Mouse (Mus musculus): ENCODE measurements around the gene Ndrg3. TPM values are rescaled to one million over a fixed set of nuclear protein-coding genes. Genes with fewer than 3 reads are reported as not detected.
A peak's percentile ranks its signal among the peaks of the same experiment; 100 is the strongest.

Ndrg3 gene
- polyA plus RNA-seq, 1 experiment from 2014 or later = 105 TPM

DNA sequence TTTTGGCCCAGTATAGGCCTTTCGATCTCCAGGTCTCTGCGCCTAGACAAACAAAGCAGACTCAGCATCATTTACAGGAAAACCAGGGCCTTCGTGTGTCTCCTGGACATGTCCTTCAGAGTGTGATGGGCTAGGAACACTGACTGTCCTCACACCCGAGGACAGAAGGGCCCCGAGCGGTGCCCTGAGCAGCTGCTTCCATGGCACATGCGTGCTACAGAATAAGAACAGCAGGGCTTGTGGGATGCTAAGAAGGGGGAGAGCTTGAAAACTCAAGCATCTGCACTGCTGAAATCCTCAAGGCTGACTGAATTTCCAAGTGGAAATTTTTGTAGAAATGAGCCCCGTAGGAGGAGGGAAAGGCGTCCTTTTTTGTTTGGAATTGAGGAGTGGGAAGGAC, 94.8 kb downstream of the Ndrg3 start:
- WGBS = 85% methylated on average over 9 of the region's 9 CpGs
- no peaks in the 10 kb centered on the region for H3K27me3 ChIP-seq (ENCODE audit: control insufficient read depth, insufficient read depth, low read length)
- H3K4me3 ChIP-seq (replicated peaks; ENCODE audit: low read depth, low read length) = no peak overlapping the region
- peaks cover 6% of the 10 kb centered on the region; the same call in 1 of the 2 replicates for H3K4me1 ChIP-seq (ENCODE audit: control insufficient read depth, insufficient read depth, low read length)
- no peak overlapping the region for H3K27ac ChIP-seq (replicated peaks; ENCODE audit: low read depth, low read length)
- no peak overlapping the region for H3K9ac ChIP-seq (replicated peaks; ENCODE audit: low read length)
- H3K36me3 ChIP-seq (ENCODE audit: control insufficient read depth, insufficient read depth, low read length) = no peaks in the 10 kb centered on the region
- no peaks in the 10 kb centered on the region for H3K9me3 ChIP-seq (ENCODE audit: control insufficient read depth, low read length)
- DNase-seq (no peak), ATAC-seq (ENCODE audit: low FRiP score, low TSS enrichment) (no peak)
- no peak overlapping the region for H3K4me2 ChIP-seq (ENCODE audit: low read length)

DNA sequence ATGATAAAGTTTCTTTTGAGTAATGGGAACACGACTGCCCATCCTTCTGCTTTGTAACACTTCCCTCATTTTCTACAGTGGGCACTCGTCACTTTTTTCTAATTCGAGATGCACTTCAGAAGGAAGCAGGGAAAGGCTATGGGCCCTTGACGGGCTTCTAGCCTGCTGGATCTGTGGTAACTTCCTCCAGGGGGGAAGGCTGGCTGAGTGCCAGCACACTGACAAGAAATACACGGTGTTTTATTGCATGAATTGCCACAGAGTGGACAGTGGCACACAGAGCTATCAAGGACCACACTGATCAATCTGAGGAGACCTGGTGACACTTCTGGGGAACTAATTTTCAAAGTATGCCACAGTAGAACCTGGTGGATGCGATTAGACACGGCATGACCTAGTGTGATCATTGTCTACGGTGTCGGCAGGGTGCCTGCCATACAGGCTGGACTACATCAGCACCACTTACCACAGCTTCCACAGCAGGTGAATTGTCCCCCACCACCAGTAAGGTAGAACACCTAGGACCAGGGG, 95.4 kb downstream of the Ndrg3 start:
- DNase-seq (no peak), ATAC-seq (ENCODE audit: low FRiP score, low TSS enrichment) (no peak)
- Histone ChIP-seq H3K4me1 (ENCODE audit: control insufficient read depth, insufficient read depth, low read length) (peaks cover 11% of the 10 kb centered on the region; the same call in 1 of the 2 replicates), H3K36me3 (ENCODE audit: control insufficient read depth, insufficient read depth, low read length) (no peaks in the 10 kb centered on the region), H3K9ac (replicated peaks; ENCODE audit: low read length) (no peak overlapping the region), H3K9me3 (ENCODE audit: control insufficient read depth, low read length) (no peaks in the 10 kb centered on the region), H3K27me3 (ENCODE audit: control insufficient read depth, insufficient read depth, low read length) (no peaks in the 10 kb centered on the region), H3K4me3 (replicated peaks; ENCODE audit: low read depth, low read length) (no peak overlapping the region), H3K4me2 (ENCODE audit: low read length) (no peak overlapping the region), H3K27ac (replicated peaks; ENCODE audit: low read depth, low read length) (no peak overlapping the region)
- 79% methylated on average over 9 of the region's 9 CpGs for WGBS

DNA sequence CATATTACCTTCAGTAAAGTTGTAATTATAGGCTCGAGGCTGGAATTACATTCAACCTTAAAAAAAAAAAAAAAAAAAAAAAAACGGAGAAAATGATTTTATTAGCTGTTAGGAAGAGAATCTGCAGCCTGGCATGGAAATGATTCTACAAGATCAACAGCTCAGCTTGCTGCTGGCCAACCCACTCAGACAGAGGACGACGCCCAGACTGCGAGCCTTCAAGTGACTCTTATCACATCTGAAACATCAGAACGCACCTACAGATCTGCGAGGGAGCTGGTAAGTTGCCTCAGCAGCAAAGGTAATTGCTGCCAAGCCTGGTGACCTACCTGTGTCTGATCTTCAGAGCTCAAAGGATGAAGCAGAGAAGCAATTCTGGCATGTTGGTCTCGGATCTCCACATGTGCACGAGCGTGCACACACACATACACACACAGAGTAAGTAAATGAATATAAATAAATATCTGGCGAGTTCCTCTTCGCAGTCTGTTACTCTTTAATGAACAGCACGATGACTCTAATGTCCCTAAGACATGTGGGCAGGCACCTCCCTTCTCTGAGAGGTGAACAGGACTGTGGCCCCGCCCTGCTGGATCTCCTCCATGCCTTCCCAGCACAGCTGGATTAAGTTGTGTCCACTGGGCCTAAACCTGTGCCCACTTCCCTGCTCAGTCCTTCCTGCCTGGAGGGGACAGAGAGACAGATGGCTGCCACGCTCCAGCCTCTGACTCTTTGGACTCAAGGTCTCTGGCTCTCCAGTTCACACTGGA, 97.2 kb downstream of the Ndrg3 start:
- no peaks in the 10 kb centered on the region for H3K27me3 ChIP-seq (ENCODE audit: control insufficient read depth, insufficient read depth, low read length)
- no peak overlapping the region for H3K4me2 ChIP-seq (ENCODE audit: low read length)
- ATAC-seq (ENCODE audit: low FRiP score, low TSS enrichment) (no peak), DNase-seq (no peak)
- WGBS = 84% methylated on average over 15 of the region's 15 CpGs
- H3K4me3 ChIP-seq (replicated peaks; ENCODE audit: low read depth, low read length) = no peak overlapping the region
- no peaks in the 10 kb centered on the region for H3K9me3 ChIP-seq (ENCODE audit: control insufficient read depth, low read length)
- H3K4me1 ChIP-seq (ENCODE audit: control insufficient read depth, insufficient read depth, low read length) = peaks cover 11% of the 10 kb centered on the region; the same call in 1 of the 2 replicates
- no peaks in the 10 kb centered on the region for H3K36me3 ChIP-seq (ENCODE audit: control insufficient read depth, insufficient read depth, low read length)
- H3K9ac ChIP-seq (replicated peaks; ENCODE audit: low read length) = no peak overlapping the region
- no peak overlapping the region for H3K27ac ChIP-seq (replicated peaks; ENCODE audit: low read depth, low read length)

DNA sequence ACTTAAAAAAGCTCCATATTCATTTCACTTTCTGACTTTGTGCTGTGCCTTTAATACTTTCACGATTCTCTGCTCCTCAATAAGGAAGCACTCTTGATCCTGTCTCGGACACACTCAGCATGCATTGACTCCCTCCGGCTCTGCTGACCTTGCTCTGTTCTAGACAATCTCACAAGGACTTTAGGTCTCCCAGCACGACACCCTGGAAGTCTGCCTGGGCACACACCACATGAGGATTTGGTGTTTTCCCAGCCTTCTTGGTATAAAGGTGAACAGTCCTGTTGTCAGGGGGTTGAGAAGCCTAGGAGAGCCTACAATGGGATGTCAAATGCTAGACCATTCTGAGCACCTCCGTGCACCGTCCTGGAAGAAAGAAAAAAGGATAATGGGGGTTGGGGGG, 99.0 kb downstream of the Ndrg3 start:
- no peak overlapping the region for H3K27ac ChIP-seq (replicated peaks; ENCODE audit: low read depth, low read length)
- ATAC-seq (ENCODE audit: low FRiP score, low TSS enrichment) = no peak

DNA sequence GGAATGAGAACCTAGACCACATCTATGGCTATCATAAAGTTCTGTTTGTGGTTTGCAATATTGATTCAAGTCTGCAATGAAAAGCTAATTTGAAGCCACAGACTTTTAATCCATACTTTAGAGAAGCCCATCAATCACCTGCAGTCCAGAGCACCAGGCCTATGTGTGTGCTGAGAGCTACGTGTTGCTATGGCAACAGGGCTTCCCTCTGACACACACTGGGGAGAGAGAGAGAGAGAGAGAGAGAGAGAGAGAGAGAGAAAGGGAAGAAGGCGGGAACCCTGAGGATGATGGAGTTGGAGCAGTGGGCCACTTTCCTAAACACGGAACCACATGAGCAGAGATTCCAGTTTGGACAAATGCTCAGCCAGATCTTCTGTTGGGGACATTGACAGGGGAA, 99.6 kb downstream of the Ndrg3 start:
- DNase-seq = peak; percentile 80
- H3K27ac ChIP-seq (replicated peaks; ENCODE audit: low read depth, low read length) = no peak overlapping the region
- no peaks in the 10 kb centered on the region for H3K27me3 ChIP-seq (ENCODE audit: control insufficient read depth, insufficient read depth, low read length)
- no peak for ATAC-seq (ENCODE audit: low FRiP score, low TSS enrichment)
- H3K4me3 ChIP-seq (replicated peaks; ENCODE audit: low read depth, low read length) = no peak overlapping the region
- H3K36me3 ChIP-seq (ENCODE audit: control insufficient read depth, insufficient read depth, low read length) = no peaks in the 10 kb centered on the region
- peaks cover 11% of the 10 kb centered on the region; the same call in 1 of the 2 replicates for H3K4me1 ChIP-seq (ENCODE audit: control insufficient read depth, insufficient read depth, low read length)
- no peak overlapping the region for H3K4me2 ChIP-seq (ENCODE audit: low read length)
- H3K9ac ChIP-seq (replicated peaks; ENCODE audit: low read length) = no peak overlapping the region
- WGBS = 16% methylated on average over 3 of the region's 3 CpGs
- no peaks in the 10 kb centered on the region for H3K9me3 ChIP-seq (ENCODE audit: control insufficient read depth, low read length)

More for the DNA sequence above, 99.0 kb downstream of the Ndrg3 start:
- Histone ChIP-seq H3K27me3 (ENCODE audit: control insufficient read depth, insufficient read depth, low read length) (no peaks in the 10 kb centered on the region), H3K4me3 (replicated peaks; ENCODE audit: low read depth, low read length) (no peak overlapping the region), H3K4me2 (ENCODE audit: low read length) (no peak overlapping the region), H3K36me3 (ENCODE audit: control insufficient read depth, insufficient read depth, low read length) (no peaks in the 10 kb centered on the region), H3K9ac (replicated peaks; ENCODE audit: low read length) (no peak overlapping the region), H3K4me1 (ENCODE audit: control insufficient read depth, insufficient read depth, low read length) (peaks cover 11% of the 10 kb centered on the region; the same call in 1 of the 2 replicates), H3K9me3 (ENCODE audit: control insufficient read depth, low read length) (no peaks in the 10 kb centered on the region)
- 64% methylated on average over 6 of the region's 6 CpGs for WGBS
- DNase-seq = no peak

- 77% methylated on average over 3 of the region's 3 CpGs for WGBS
- H3K36me3 ChIP-seq (ENCODE audit: control insufficient read depth, insufficient read depth, low read length) = no peaks in the 10 kb centered on the region
- DNase-seq (no peak), ATAC-seq (ENCODE audit: low FRiP score, low TSS enrichment) (no peak)
- no peaks in the 10 kb centered on the region for H3K27me3 ChIP-seq (ENCODE audit: control insufficient read depth, insufficient read depth, low read length)
- no peak overlapping the region for H3K4me3 ChIP-seq (replicated peaks; ENCODE audit: low read depth, low read length)
- H3K27ac ChIP-seq (replicated peaks; ENCODE audit: low read depth, low read length) = no peak overlapping the region
- H3K4me2 ChIP-seq (ENCODE audit: low read length) = no peak overlapping the region
- H3K9me3 ChIP-seq (ENCODE audit: control insufficient read depth, low read length) = no peaks in the 10 kb centered on the region
- peaks cover 11% of the 10 kb centered on the region; the same call in 1 of the 2 replicates for H3K4me1 ChIP-seq (ENCODE audit: control insufficient read depth, insufficient read depth, low read length)
- H3K9ac ChIP-seq (replicated peaks; ENCODE audit: low read length) = no peak overlapping the region
Observed at GRCm38 (mm10) chr2:156888490-156888889, 103.4 kb downstream of the Ndrg3 start.

DNA sequence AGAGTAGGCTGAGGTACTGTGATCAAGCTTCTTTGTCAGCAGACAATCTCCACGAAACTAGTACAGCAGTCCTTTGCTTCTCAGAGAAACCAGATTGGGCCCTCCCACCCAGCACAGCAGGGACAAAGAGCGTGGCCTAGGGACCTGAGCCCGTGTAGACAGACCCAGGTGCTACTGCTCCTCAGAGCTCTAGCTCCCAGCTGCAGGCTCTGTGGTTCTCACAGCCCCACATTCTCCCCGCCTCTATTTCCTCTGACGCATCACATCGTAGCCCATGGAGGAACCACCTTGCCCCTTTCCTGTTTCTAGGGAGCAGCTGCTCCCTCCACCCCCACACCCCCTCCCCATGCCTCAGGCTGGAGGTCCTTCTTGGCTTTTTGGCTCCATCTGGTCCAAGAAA, 104.8 kb downstream of the Ndrg3 start, which contains the start of gene Sla2:
Gene Sla2 (minus strand): TSS at position 176 of the 400 bp plus-strand sequence.
- H3K36me3 ChIP-seq (ENCODE audit: control insufficient read depth, insufficient read depth, low read length) = no peaks in the 10 kb centered on the region
- no peak within 1 kb of the TSS for H3K9ac ChIP-seq (replicated peaks; ENCODE audit: low read length)
- 67% methylated on average over 6 of the region's 6 CpGs for WGBS
- DNase-seq (no peak), ATAC-seq (ENCODE audit: low FRiP score, low TSS enrichment) (no peak)
- H3K4me3 ChIP-seq (replicated peaks; ENCODE audit: low read depth, low read length) = no peak within 1 kb of the TSS
- 0 out of 2 replicates have a peak, but pooled peaks cover 5% of the 10 kb centered on the region for H3K4me1 ChIP-seq (ENCODE audit: control insufficient read depth, insufficient read depth, low read length)
- H3K9me3 ChIP-seq (ENCODE audit: control insufficient read depth, low read length) = no peaks in the 10 kb centered on the region
- no peaks in the 10 kb centered on the region for H3K27me3 ChIP-seq (ENCODE audit: control insufficient read depth, insufficient read depth, low read length)
- H3K4me2 ChIP-seq (ENCODE audit: low read length) = no peak within 1 kb of the TSS
- no peak within 1 kb of the TSS for H3K27ac ChIP-seq (replicated peaks; ENCODE audit: low read depth, low read length)

- no peak for DNase-seq
- WGBS = 85% methylated on average over 10 of the region's 10 CpGs
- ATAC-seq (ENCODE audit: low FRiP score, low TSS enrichment) = no peak
- Histone ChIP-seq H3K36me3 (ENCODE audit: control insufficient read depth, insufficient read depth, low read length) (no peaks in the 10 kb centered on the region), H3K9ac (replicated peaks; ENCODE audit: low read length) (no peak overlapping the region), H3K9me3 (ENCODE audit: control insufficient read depth, low read length) (no peaks in the 10 kb centered on the region), H3K4me1 (ENCODE audit: control insufficient read depth, insufficient read depth, low read length) (no peaks in the 10 kb centered on the region), H3K27me3 (ENCODE audit: control insufficient read depth, insufficient read depth, low read length) (no peaks in the 10 kb centered on the region), H3K4me2 (ENCODE audit: low read length) (no peak overlapping the region), H3K4me3 (replicated peaks; ENCODE audit: low read depth, low read length) (no peak overlapping the region), H3K27ac (replicated peaks; ENCODE audit: low read depth, low read length) (no peak overlapping the region)
Observed at GRCm38 (mm10) chr2:156886084-156886631, 105.7 kb downstream of the Ndrg3 start.
